Mouse (Mus musculus) induced T-regulatory cell, adult 2 months (primary cell): ENCODE results near the gene Stk39.
A peak's percentile ranks its signal among the peaks of the same experiment; 100 is the strongest.

Experiments
- DNase-seq: peaks from one replicate; pipeline ENCODE4 v3.0.0-alpha.2; 2012; ENCODE audit warnings: low read depth

The Stk39 gene

GRCm38 (mm10) chr2:68382394-68383059, 89.5 kb downstream of the Stk39 start:
- peak; percentile 90 for DNase-seq

- DNase-seq: peak; percentile 68
These were observed 90.2 kb downstream of the Stk39 start for GRCm38 (mm10) chr2:68381881-68382280.

- DNase-seq: peak; percentile 64
These were observed 90.9 kb downstream of the Stk39 start for GRCm38 (mm10) chr2:68381205-68381604.

GRCm38 (mm10) chr2:68379631-68380030, 92.4 kb downstream of the Stk39 start:
- DNase-seq: no peak

GRCm38 (mm10) chr2:68378319-68378718, 93.7 kb downstream of the Stk39 start:
- no peak for DNase-seq

- no peak for DNase-seq
These were observed 94.8 kb downstream of the Stk39 start for GRCm38 (mm10) chr2:68377251-68377681.

- no peak for DNase-seq
These were observed 95.4 kb downstream of the Stk39 start for GRCm38 (mm10) chr2:68376660-68377059.

- DNase-seq: no peak
These were observed 97.9 kb downstream of the Stk39 start for GRCm38 (mm10) chr2:68374202-68374601.

GRCm38 (mm10) chr2:68371912-68372311, 100.2 kb downstream of the Stk39 start:
- DNase-seq: no peak

GRCm38 (mm10) chr2:68370326-68370725, 101.7 kb downstream of the Stk39 start:
- DNase-seq: no peak

- no peak for DNase-seq
These were observed 103.0 kb downstream of the Stk39 start for GRCm38 (mm10) chr2:68369080-68369479.

- no peak for DNase-seq
These were observed 104.1 kb downstream of the Stk39 start for GRCm38 (mm10) chr2:68367944-68368343.

GRCm38 (mm10) chr2:68366897-68367193, 105.2 kb downstream of the Stk39 start:
- DNase-seq: no peak

- DNase-seq: peak; percentile 38
These were observed 105.8 kb downstream of the Stk39 start for GRCm38 (mm10) chr2:68366091-68366896.

- DNase-seq: no peak
These were observed 106.6 kb downstream of the Stk39 start for GRCm38 (mm10) chr2:68365504-68365903.

GRCm38 (mm10) chr2:68364181-68364900, 107.7 kb downstream of the Stk39 start:
- DNase-seq: peak; percentile 70

GRCm38 (mm10) chr2:68363159-68363558, 108.9 kb downstream of the Stk39 start:
- no peak for DNase-seq

- DNase-seq: no peak
These were observed 110.4 kb downstream of the Stk39 start for GRCm38 (mm10) chr2:68361701-68362100.

- peak; percentile 85 for DNase-seq
These were observed 121.4 kb downstream of the Stk39 start for GRCm38 (mm10) chr2:68350621-68351020.

- DNase-seq: peak; percentile 84
These were observed 122.3 kb downstream of the Stk39 start for GRCm38 (mm10) chr2:68349593-68350383.

GRCm38 (mm10) chr2:68348966-68349365, 123.1 kb downstream of the Stk39 start:
- DNase-seq: no peak

GRCm38 (mm10) chr2:68346606-68347237, 125.3 kb downstream of the Stk39 start:
- no peak for DNase-seq
